Mouse (Mus musculus) embryonic facial prominence, embryonic 14.5 days (tissue): ENCODE data around the gene Fam135a. TPM values are rescaled to one million over a fixed set of nuclear protein-coding genes. Genes with fewer than 3 reads are reported as not detected.
A peak's percentile ranks its signal among the peaks of the same experiment; 100 is the strongest.

ENCODE experiments used
- ATAC-seq: fragments of 200-750 bp; cut with Nextera tagmentation; 2 replicates; pipeline ENCODE4 v1.8.0; 2017; ENCODE audit warnings: low read depth, moderate number of reproducible peaks, moderate TSS enrichment
- DNase-seq: peaks from one replicate; pipeline ENCODE4 v3.0.0-alpha.2; 2015; ENCODE audit warnings: low spot score
- H3K27ac ChIP-seq: fragments of 300-500 bp; sonication (generic); replicated peaks from 2 replicates; pipeline ENCODE4 v1.5.1; 2014; ENCODE audit warnings: low read depth, mild to moderate bottlenecking, low read length, moderate library complexity
- H3K27me3 ChIP-seq: fragments of 300-500 bp; sonication (generic); replicated peaks from 2 replicates; pipeline ENCODE4 v1.6.1; 2014; ENCODE audit warnings: low read length; ENCODE audit not compliant: control insufficient read depth, insufficient read depth
- H3K36me3 ChIP-seq: fragments of 300-500 bp; sonication (generic); 2 replicates; pipeline ENCODE4 v1.6.1; 2014; ENCODE audit warnings: low read length, mixed read lengths; ENCODE audit not compliant: control insufficient read depth, insufficient read depth
- H3K4me1 ChIP-seq: fragments of 300-500 bp; sonication (generic); 2 replicates; pipeline ENCODE4 v1.6.1; 2014; ENCODE audit warnings: antibody characterized with exemption, low read length; ENCODE audit not compliant: control insufficient read depth, insufficient read depth
- H3K4me2 ChIP-seq: fragments of 300-500 bp; sonication (generic); 2 replicates; pipeline ENCODE4 v1.6.1; 2014; ENCODE audit warnings: low read depth, mild to moderate bottlenecking, low read length, moderate library complexity, mixed read lengths
- H3K4me3 ChIP-seq: fragments of 300-500 bp; sonication (generic); 2 replicates; pipeline ENCODE4 v1.5.1; 2014; ENCODE audit warnings: low read depth, mild to moderate bottlenecking, low read length
- H3K9ac ChIP-seq: fragments of 300-500 bp; sonication (generic); 2 replicates; pipeline ENCODE4 v1.6.1; 2014; ENCODE audit warnings: low read depth, mild to moderate bottlenecking, low read length, moderate library complexity, mixed read lengths
- H3K9me3 ChIP-seq: fragments of 300-500 bp; sonication (generic); 2 replicates; pipeline ENCODE4 v1.6.1; 2016; ENCODE audit warnings: low read length; ENCODE audit not compliant: control insufficient read depth
- WGBS: fragments of 180-500 bp; shearing (Covaris S2); extraction: QIAGEN DNeasy Blood & Tissue Kit; methylation state at CpG from one replicate; pipeline ENCODE4 v1.1.7; 2014; 5-methylcytosine and 5-hydroxymethylcytosine counted together
- polyA plus RNA-seq: library from polyadenylated mRNA; unstranded; fragments of >200 nt; fragmentation: Nextera tagmentation; extraction: Ambion mirVana; gene quantifications from 2 replicates; pipeline ENCODE4 v1.2.1, GENCODE M21; 2014

The Fam135a gene
- 25.5 and 27.8 TPM in 2 replicates for polyA plus RNA-seq

- DNase-seq (peak; percentile 98), ATAC-seq (peak; percentile 92)
- H3K27ac ChIP-seq: peak within 1 kb of the TSS; percentile 80
- H3K4me3 ChIP-seq: peak within 1 kb of the TSS; percentile 89
- no peaks in the 10 kb centered on the region for H3K9me3 ChIP-seq
- no peaks in the 10 kb centered on the region for H3K27me3 ChIP-seq
- H3K36me3 ChIP-seq: no peaks in the 10 kb centered on the region
- H3K4me1 ChIP-seq: peaks cover 15% of the 10 kb centered on the region
- peak within 1 kb of the TSS; percentile 94 for H3K9ac ChIP-seq
- H3K4me2 ChIP-seq: peak within 1 kb of the TSS; percentile 59
- under 1% methylated on average over 25 of the region's 88 CpGs for WGBS
Measured at GRCm38 (mm10) chr1:24099926-24100869, at the start of gene Fam135a. Fam135a (minus strand) TSS chr1:24100341.

GRCm38 (mm10) chr1:24143504-24143903 lies 43.4 kb upstream of the Fam135a start:
- no peak for DNase-seq
- H3K4me1 ChIP-seq: no peaks in the 10 kb centered on the region
- H3K4me3 ChIP-seq: no peak overlapping the region
- no peak overlapping the region for H3K9ac ChIP-seq
- no peak for ATAC-seq
- no peak overlapping the region for H3K4me2 ChIP-seq
- H3K9me3 ChIP-seq: no peaks in the 10 kb centered on the region
- H3K36me3 ChIP-seq: no peaks in the 10 kb centered on the region
- no peaks in the 10 kb centered on the region for H3K27me3 ChIP-seq
- no peak overlapping the region for H3K27ac ChIP-seq
- 78% methylated on average over 8 of the region's 8 CpGs for WGBS

- ATAC-seq (no peak), DNase-seq (no peak)
- H3K36me3 ChIP-seq: no peaks in the 10 kb centered on the region
- no peak overlapping the region for H3K27ac ChIP-seq
- WGBS: 78% methylated on average over 6 of the region's 6 CpGs
- H3K27me3 ChIP-seq: no peaks in the 10 kb centered on the region
- no peak overlapping the region for H3K9ac ChIP-seq
- H3K4me1 ChIP-seq: no peaks in the 10 kb centered on the region
- no peak overlapping the region for H3K4me3 ChIP-seq
- H3K9me3 ChIP-seq: no peaks in the 10 kb centered on the region
- no peak overlapping the region for H3K4me2 ChIP-seq
Measured at GRCm38 (mm10) chr1:24140555-24140954, 40.4 kb upstream of the Fam135a start.

- WGBS: 4% methylated on average over 3 of the region's 3 CpGs
- no peaks in the 10 kb centered on the region for H3K36me3 ChIP-seq
- no peak overlapping the region for H3K4me2 ChIP-seq
- H3K9me3 ChIP-seq: no peaks in the 10 kb centered on the region
- H3K27ac ChIP-seq: no peak overlapping the region
- no peak overlapping the region for H3K9ac ChIP-seq
- peak; percentile 14 for DNase-seq
- ATAC-seq: no peak
- no peaks in the 10 kb centered on the region for H3K4me1 ChIP-seq
- H3K4me3 ChIP-seq: no peak overlapping the region
- H3K27me3 ChIP-seq: no peaks in the 10 kb centered on the region
Measured at GRCm38 (mm10) chr1:24137133-24137532, 37.0 kb upstream of the Fam135a start.

GRCm38 (mm10) chr1:24134792-24135191 lies 34.7 kb upstream of the Fam135a start:
- Histone ChIP-seq H3K4me2 (no peak overlapping the region), H3K9ac (no peak overlapping the region), H3K4me1 (no peaks in the 10 kb centered on the region), H3K27me3 (no peaks in the 10 kb centered on the region), H3K4me3 (no peak overlapping the region), H3K9me3 (no peaks in the 10 kb centered on the region), H3K36me3 (no peaks in the 10 kb centered on the region), H3K27ac (no peak overlapping the region)
- 0% methylated on average over 1 of the region's 1 CpGs for WGBS
- ATAC-seq: peak; percentile 70; the same call in 1 of the 2 replicates
- DNase-seq: peak; percentile 72

GRCm38 (mm10) chr1:24133853-24134252 lies 33.7 kb upstream of the Fam135a start:
- H3K4me2 ChIP-seq: peak overlapping the region; percentile 23; the same call in 1 of the 2 replicates
- H3K27ac ChIP-seq: no peak overlapping the region
- H3K36me3 ChIP-seq: no peaks in the 10 kb centered on the region
- no peak for ATAC-seq
- DNase-seq: no peak
- H3K27me3 ChIP-seq: no peaks in the 10 kb centered on the region
- H3K4me3 ChIP-seq: no peak overlapping the region
- H3K4me1 ChIP-seq: no peaks in the 10 kb centered on the region
- H3K9ac ChIP-seq: no peak overlapping the region
- no peaks in the 10 kb centered on the region for H3K9me3 ChIP-seq
- WGBS: 43% methylated on average over 19 of the region's 19 CpGs

- ATAC-seq: peak; percentile 75; the same call in 1 of the 2 replicates
- Histone ChIP-seq H3K4me2 (no peak overlapping the region), H3K36me3 (no peaks in the 10 kb centered on the region), H3K9me3 (no peaks in the 10 kb centered on the region), H3K4me3 (no peak overlapping the region), H3K27ac (no peak overlapping the region), H3K4me1 (no peaks in the 10 kb centered on the region), H3K27me3 (no peaks in the 10 kb centered on the region), H3K9ac (no peak overlapping the region)
- WGBS: 62% methylated on average over 6 of the region's 6 CpGs
- peak; percentile 45 for DNase-seq
Measured at GRCm38 (mm10) chr1:24127866-24128265, 27.7 kb upstream of the Fam135a start.

- Histone ChIP-seq H3K9me3 (no peaks in the 10 kb centered on the region), H3K4me2 (no peak overlapping the region), H3K27ac (no peak overlapping the region), H3K27me3 (no peaks in the 10 kb centered on the region), H3K36me3 (no peaks in the 10 kb centered on the region), H3K4me1 (no peaks in the 10 kb centered on the region), H3K4me3 (no peak overlapping the region), H3K9ac (no peak overlapping the region)
- DNase-seq (no peak), ATAC-seq (no peak)
- 59% methylated on average over 3 of the region's 3 CpGs for WGBS
Measured at GRCm38 (mm10) chr1:24124610-24125009, 24.5 kb upstream of the Fam135a start.
